Comparison of ENCODE assay signal across 8 mouse cellular contexts in the genomic region with DNA sequence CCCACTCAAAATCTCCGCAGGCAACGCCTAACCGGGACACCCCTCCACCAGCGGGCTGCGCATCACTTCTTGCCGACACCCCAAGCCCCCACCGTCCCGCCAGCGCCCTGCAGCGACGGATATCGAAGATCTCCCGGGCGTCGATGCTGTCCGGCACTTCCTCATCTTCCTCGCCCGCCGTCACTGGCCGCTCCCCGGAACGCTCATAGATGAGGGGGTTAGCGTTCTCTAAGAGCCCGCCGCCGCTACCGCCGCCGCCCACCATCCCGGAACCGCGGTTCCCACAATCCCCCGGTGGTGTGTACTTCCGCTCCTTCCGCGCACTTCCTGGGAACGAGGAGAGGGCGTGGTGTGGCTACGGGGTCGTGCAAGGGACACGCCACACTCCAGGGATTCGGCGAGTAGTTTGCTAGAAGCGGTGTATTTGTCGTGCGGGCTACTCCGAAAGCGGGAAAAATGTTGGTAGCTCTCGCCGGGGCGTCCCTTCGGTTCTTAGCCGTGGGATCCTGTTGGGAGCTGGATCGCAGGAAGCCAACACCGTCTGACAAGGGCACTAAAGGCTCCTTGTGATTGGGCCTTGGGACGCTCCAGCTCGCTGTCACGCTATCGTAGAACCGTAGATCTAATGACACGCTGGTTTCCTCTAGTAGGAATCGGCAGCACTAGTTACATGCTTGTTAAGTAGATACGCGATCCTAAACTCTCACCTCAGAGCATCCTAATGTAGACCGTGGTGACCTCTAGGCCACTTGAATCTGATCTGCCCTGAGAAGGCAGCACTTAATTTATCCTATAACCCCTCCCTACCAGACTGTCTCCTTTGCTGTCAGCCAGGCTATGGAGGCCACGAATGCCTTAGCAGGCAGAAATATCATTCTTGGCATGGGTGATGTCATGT. TPM values are rescaled to one million over a fixed set of nuclear protein-coding genes. Genes with fewer than 3 reads are reported as not detected.
A peak's percentile ranks its signal among the peaks of the same experiment; 100 is the strongest.
DNase-seq lines count a peak whose midpoint lies in the region; ATAC-seq and TF ChIP-seq lines count a peak whose summit lies in the region.

A gene (minus strand): TSS at position 540 of the 898 bp plus-strand sequence.

- ATAC-seq in kidney, embryonic 15.5 days (replicated peaks; ENCODE audit: low FRiP score): peak; percentile 96
- ATAC-seq in monocyte, adult 5-6 weeks (replicated peaks; ENCODE audit: insufficient number of reproducible peaks, low FRiP score, low TSS enrichment, poor library complexity, severe bottlenecking): peak; percentile 85

- no peak for TF ChIP-seq POLR2A in bone marrow macrophage, adult 2 months (IDR thresholded peaks at IDR 0.05; ENCODE audit: borderline replicate concordance, low read depth, low read length)
- peak; percentile 71 for TF ChIP-seq POLR2A in embryonic fibroblast, embryonic 13.5 days (IDR thresholded peaks at IDR 0.05; ENCODE audit: low read depth, low read length)

- H3K27ac ChIP-seq in bone marrow macrophage, adult 2 months (ENCODE audit: insufficient read depth, low read depth, low read length): peak within 1 kb of the TSS; percentile 62
- peak within 1 kb of the TSS; percentile 21; the same call in 1 of the 2 replicates for H3K27ac ChIP-seq in embryonic fibroblast, embryonic 13.5 days (ENCODE audit: insufficient read depth, low read length)
- H3K27ac ChIP-seq in heart, embryonic 10.5 days: peak within 1 kb of the TSS; percentile 89
- peak within 1 kb of the TSS; percentile 80 for H3K27ac ChIP-seq in kidney, embryonic 15.5 days

- H3K9me3 ChIP-seq in heart, embryonic 10.5 days: no peaks in the 10 kb centered on the region
- H3K9me3 ChIP-seq in kidney, embryonic 15.5 days (replicated peaks): no peaks in the 10 kb centered on the region

- H3K36me3 ChIP-seq in heart, embryonic 10.5 days: peaks cover 33% of the 10 kb centered on the region
- peaks cover 24% of the 10 kb centered on the region for H3K36me3 ChIP-seq in kidney, embryonic 15.5 days

- no peak for TF ChIP-seq CTCF in bone marrow macrophage, adult 2 months (IDR thresholded peaks at IDR 0.05; ENCODE audit: low read depth, low read length)
- TF ChIP-seq CTCF in embryonic fibroblast, embryonic 13.5 days (IDR thresholded peaks at IDR 0.05; ENCODE audit: borderline replicate concordance, insufficient read depth, low read length): no peak

- no peaks in the 10 kb centered on the region for H3K27me3 ChIP-seq in heart, embryonic 10.5 days (ENCODE audit: insufficient read depth, poor library complexity, severe bottlenecking)
- H3K27me3 ChIP-seq in kidney, embryonic 15.5 days: no peaks in the 10 kb centered on the region

- peak within 1 kb of the TSS; percentile 89 for H3K4me2 ChIP-seq in kidney, embryonic 15.5 days

- DNase-seq in A20 (ENCODE audit: low read depth, low spot score) (peak; percentile 89), liver (peak; percentile 89)
- DNase-seq in heart, embryonic 10.5 days (ENCODE audit: low spot score): peak; percentile 95
- peak; percentile 79 to 86 for DNase-seq in spleen, postnatal 4 days (ENCODE audit: low spot score in 2 of 2)

- H3K9ac ChIP-seq in kidney, embryonic 15.5 days: peak within 1 kb of the TSS; percentile 90

- under 1% methylated on average over 66 of the region's 66 CpGs for WGBS in heart, embryonic 10.5 days
- under 1% methylated on average over 66 of the region's 66 CpGs for WGBS in kidney, embryonic 15.5 days

- H3K4me3 ChIP-seq in bone marrow macrophage, adult 2 months (ENCODE audit: insufficient read depth, low read length): peak within 1 kb of the TSS; percentile 72
- peak within 1 kb of the TSS; percentile 86 for H3K4me3 ChIP-seq in embryonic fibroblast, embryonic 13.5 days (ENCODE audit: insufficient read depth, low read length)
- peak within 1 kb of the TSS; percentile 91 for H3K4me3 ChIP-seq in heart, embryonic 10.5 days
- peak within 1 kb of the TSS; percentile 92 for H3K4me3 ChIP-seq in kidney, embryonic 15.5 days (replicated peaks)

- peaks cover 19% of the 10 kb centered on the region for H3K4me1 ChIP-seq in bone marrow macrophage, adult 2 months (ENCODE audit: control insufficient read depth, insufficient read depth, low read length)
- peaks cover 4% of the 10 kb centered on the region; the same call in 1 of the 2 replicates for H3K4me1 ChIP-seq in embryonic fibroblast, embryonic 13.5 days (ENCODE audit: control insufficient read depth, insufficient read depth, low read length)
- H3K4me1 ChIP-seq in heart, embryonic 10.5 days: peaks cover 21% of the 10 kb centered on the region
- H3K4me1 ChIP-seq in kidney, embryonic 15.5 days: peaks cover 18% of the 10 kb centered on the region

RNA-seq across cellular contexts. Expression of the gene that starts here (rescaled TPM):
- polyA plus RNA-seq in bone marrow macrophage, adult 2 months (2012; ENCODE audit: insufficient read depth, insufficient read length, missing spikeins): 48.9 and 50.7 TPM in 2 replicates
- polyA plus RNA-seq in embryonic fibroblast, embryonic 13.5 days (2011; ENCODE audit: insufficient read length, low read depth, missing spikeins): 43.6 and 50.4 TPM in 2 replicates
- 198 and 244 TPM in 2 replicates for polyA plus RNA-seq in heart, embryonic 10.5 days (2016; fragmentation: Nextera tagmentation; extraction: Ambion mirVana)
- 104 and 110 TPM in 2 replicates for polyA plus RNA-seq in kidney, embryonic 15.5 days (2015; fragmentation: Nextera tagmentation; extraction: Ambion mirVana)
- 20.6 to 41.4 TPM (median 36.8 TPM) in 3 replicates for total RNA-seq in monocyte, adult 5-6 weeks (2017)

Comparison
In these comparisons a context has a peak if more than half of its experiments do, and no peak if none do; other contexts are left out.
1. Peak in every context shown above with its lines: DNase-seq, ATAC-seq, H3K4me3 ChIP-seq and H3K27ac ChIP-seq.
2. H3K27ac ChIP-seq: peak in every context shown above with its lines; median percentile 89 in heart, embryonic 10.5 days; 80 in kidney, embryonic 15.5 days; 62 in bone marrow macrophage, adult 2 months; 21 in embryonic fibroblast, embryonic 13.5 days.